Mouse (Mus musculus): ENCODE data around the gene Ubr4.
"Not testable (repeated sequence)": the region's sequence is repeated elsewhere in the genome, so short reads cannot be mapped to it uniquely, and the experiment has no call there.

Ubr4 gene

GRCm38 (mm10) chr4:139487085-139487484 lies 134.7 kb downstream of the Ubr4 start:
- DNase-seq (ENCODE audit: low spot score), result no peak

GRCm38 (mm10) chr4:139488325-139488724 lies 135.9 kb downstream of the Ubr4 start:
- DNase-seq (ENCODE audit: low spot score), result no peak

GRCm38 (mm10) chr4:139489946-139490345 lies 137.5 kb downstream of the Ubr4 start:
- DNase-seq (ENCODE audit: low spot score), result no peak

GRCm38 (mm10) chr4:139490413-139491055 lies 138.1 kb downstream of the Ubr4 start:
- DNase-seq (ENCODE audit: low spot score), result no peak

GRCm38 (mm10) chr4:139491541-139492170 lies 139.2 kb downstream of the Ubr4 start:
- DNase-seq (ENCODE audit: low spot score), result no peak

- DNase-seq (ENCODE audit: low spot score), result no peak
Observed at GRCm38 (mm10) chr4:139492258-139492833, 139.9 kb downstream of the Ubr4 start.

GRCm38 (mm10) chr4:139493227-139494025 lies 141.0 kb downstream of the Ubr4 start:
- no peak for DNase-seq (ENCODE audit: low spot score)

GRCm38 (mm10) chr4:139500814-139501213 lies 148.4 kb downstream of the Ubr4 start:
- no peak for DNase-seq (ENCODE audit: low spot score)

- no peak for DNase-seq (ENCODE audit: low spot score)
Observed at GRCm38 (mm10) chr4:139501702-139502101, 149.3 kb downstream of the Ubr4 start.

GRCm38 (mm10) chr4:139503919-139504318 lies 151.5 kb downstream of the Ubr4 start:
- DNase-seq (ENCODE audit: low spot score), result no peak

GRCm38 (mm10) chr4:139505716-139506115 lies 153.3 kb downstream of the Ubr4 start:
- no peak for DNase-seq (ENCODE audit: low spot score)

- no peak for DNase-seq (ENCODE audit: low spot score)
Observed at GRCm38 (mm10) chr4:139506727-139507126, 154.3 kb downstream of the Ubr4 start.

GRCm38 (mm10) chr4:139509069-139509468 lies 156.7 kb downstream of the Ubr4 start:
- no peak for DNase-seq (ENCODE audit: low spot score)

GRCm38 (mm10) chr4:139511557-139511956 lies 159.1 kb downstream of the Ubr4 start:
- no peak for DNase-seq (ENCODE audit: low spot score)

- DNase-seq (ENCODE audit: low spot score), result no peak
Observed at GRCm38 (mm10) chr4:139512985-139513384, 160.6 kb downstream of the Ubr4 start.

- no peak for DNase-seq (ENCODE audit: low spot score)
Observed at GRCm38 (mm10) chr4:139519221-139519620, 166.8 kb downstream of the Ubr4 start.

GRCm38 (mm10) chr4:139521926-139522325 lies 169.5 kb downstream of the Ubr4 start:
- no peak for DNase-seq (ENCODE audit: low spot score)

- DNase-seq (ENCODE audit: low spot score), result no peak
Observed at GRCm38 (mm10) chr4:139526475-139526874, 174.1 kb downstream of the Ubr4 start.

- not testable (repeated sequence) for DNase-seq (ENCODE audit: low spot score)
Observed at GRCm38 (mm10) chr4:139530248-139530647, 177.8 kb downstream of the Ubr4 start, which contains the start of gene Iffo2. Iffo2 (plus strand) TSS chr4:139530548.

GRCm38 (mm10) chr4:139532081-139532480 lies 179.7 kb downstream of the Ubr4 start:
- no peak for DNase-seq (ENCODE audit: low spot score)

GRCm38 (mm10) chr4:139535127-139535695 lies 182.8 kb downstream of the Ubr4 start:
- no peak for DNase-seq (ENCODE audit: low spot score)

GRCm38 (mm10) chr4:139535719-139536118 lies 183.3 kb downstream of the Ubr4 start:
- no peak for DNase-seq (ENCODE audit: low spot score)

Measured in spleen, adult 12 weeks (tissue).